Mouse (Mus musculus): ENCODE data around the gene Cela2a. TPM values are rescaled to one million over a fixed set of nuclear protein-coding genes. Genes with fewer than 3 reads are reported as not detected.

Cela2a gene
- polyA plus RNA-seq, 1 experiment from 2014 or later = 35.6 TPM

DNA sequence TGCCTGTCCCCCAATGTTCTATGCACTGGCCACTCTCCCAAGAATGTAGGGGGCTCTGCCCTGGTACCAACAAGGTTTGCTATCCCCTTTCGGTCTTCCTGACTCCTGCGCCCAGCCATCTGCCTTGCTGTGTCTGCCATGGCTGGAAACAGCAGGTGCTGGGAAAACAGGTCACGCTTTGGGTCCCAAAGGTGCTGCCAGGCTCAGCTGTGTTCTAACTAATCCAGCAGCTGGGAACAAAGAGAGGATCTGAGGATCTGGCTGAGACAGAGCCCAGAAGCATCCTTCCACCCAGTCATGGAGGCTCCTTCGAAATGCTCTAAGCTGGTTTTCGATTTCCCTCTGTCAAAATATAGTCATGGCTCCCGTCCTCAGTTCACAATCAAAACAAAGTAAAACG, 9.7 kb downstream of the Cela2a start:
- Histone ChIP-seq H3K27ac (ENCODE audit: low read depth, low read length) (no peak overlapping the region), H3K4me2 (replicated peaks; ENCODE audit: low read depth) (no peak overlapping the region), H3K9me3 (ENCODE audit: control insufficient read depth) (no peaks in the 10 kb centered on the region), H3K9ac (ENCODE audit: low read depth, low read length) (no peak overlapping the region), H3K36me3 (ENCODE audit: control insufficient read depth, insufficient read depth) (peaks cover 44% of the 10 kb centered on the region), H3K4me3 (ENCODE audit: low read depth, low read length) (no peak overlapping the region), H3K4me1 (replicated peaks; ENCODE audit: control insufficient read depth, insufficient read depth, low read length) (no peaks in the 10 kb centered on the region), H3K27me3 (replicated peaks; ENCODE audit: control insufficient read depth, insufficient read depth, low read length) (no peaks in the 10 kb centered on the region)
- no peak for TF ChIP-seq CTCF (IDR thresholded peaks at IDR 0.05; ENCODE audit: low read depth)
- no peak for ATAC-seq
- 95% methylated on average over 7 of the region's 7 CpGs for WGBS

DNA sequence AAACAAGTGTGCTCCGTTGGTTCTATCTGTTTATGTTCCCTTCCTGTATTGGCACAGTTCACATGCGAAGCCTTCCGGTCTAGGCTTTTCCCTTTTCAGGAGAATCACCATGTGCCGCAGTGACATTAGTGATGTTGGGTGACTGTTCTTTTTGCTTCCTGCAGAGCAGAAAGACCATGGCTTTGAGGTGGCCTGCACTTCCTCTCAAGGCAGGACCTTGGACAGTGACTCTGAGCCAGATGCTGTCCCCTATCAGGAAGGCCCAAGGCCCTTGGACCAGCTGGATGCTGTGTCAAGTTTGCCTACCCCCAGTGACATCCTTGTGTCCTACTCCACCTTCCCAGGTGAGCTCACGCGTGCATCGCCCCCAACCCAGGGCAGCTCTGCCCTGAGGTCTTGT, 14.6 kb downstream of the Cela2a start:
- no peak for ATAC-seq
- H3K27ac ChIP-seq (ENCODE audit: low read depth, low read length) = no peak overlapping the region
- H3K4me3 ChIP-seq (ENCODE audit: low read depth, low read length) = no peak overlapping the region
- H3K4me2 ChIP-seq (replicated peaks; ENCODE audit: low read depth) = no peak overlapping the region
- no peak overlapping the region for H3K9ac ChIP-seq (ENCODE audit: low read depth, low read length)
- H3K27me3 ChIP-seq (replicated peaks; ENCODE audit: control insufficient read depth, insufficient read depth, low read length) = no peaks in the 10 kb centered on the region
- WGBS = 93% methylated on average over 7 of the region's 7 CpGs
- H3K9me3 ChIP-seq (ENCODE audit: control insufficient read depth) = no peaks in the 10 kb centered on the region
- no peak for TF ChIP-seq CTCF (IDR thresholded peaks at IDR 0.05; ENCODE audit: low read depth)
- H3K4me1 ChIP-seq (replicated peaks; ENCODE audit: control insufficient read depth, insufficient read depth, low read length) = no peaks in the 10 kb centered on the region
- H3K36me3 ChIP-seq (ENCODE audit: control insufficient read depth, insufficient read depth) = peaks cover 88% of the 10 kb centered on the region

DNA sequence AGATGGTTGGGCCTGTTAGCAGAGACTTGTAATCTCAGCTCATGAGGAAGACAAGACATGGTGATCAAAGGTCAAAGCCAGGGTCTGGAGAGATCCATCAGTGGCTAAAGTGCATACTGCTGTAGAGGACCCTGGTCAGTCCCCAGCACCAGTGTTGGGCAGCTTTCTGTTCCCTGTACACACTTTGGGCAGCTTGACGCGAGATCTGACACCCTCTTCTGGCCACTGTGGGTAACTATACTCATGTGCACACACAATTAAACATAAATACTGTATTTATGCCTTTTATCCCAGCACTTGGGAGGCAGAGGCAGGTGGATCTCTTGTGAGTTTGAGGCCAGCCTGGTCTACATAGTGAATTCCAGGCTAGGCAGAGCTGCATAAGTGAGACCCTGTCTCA, 15.0 kb downstream of the Cela2a start:
- Histone ChIP-seq H3K27ac (ENCODE audit: low read depth, low read length) (no peak overlapping the region), H3K4me2 (replicated peaks; ENCODE audit: low read depth) (no peak overlapping the region), H3K4me1 (replicated peaks; ENCODE audit: control insufficient read depth, insufficient read depth, low read length) (no peaks in the 10 kb centered on the region), H3K9ac (ENCODE audit: low read depth, low read length) (no peak overlapping the region), H3K36me3 (ENCODE audit: control insufficient read depth, insufficient read depth) (peaks cover 88% of the 10 kb centered on the region), H3K27me3 (replicated peaks; ENCODE audit: control insufficient read depth, insufficient read depth, low read length) (no peaks in the 10 kb centered on the region), H3K9me3 (ENCODE audit: control insufficient read depth) (no peaks in the 10 kb centered on the region), H3K4me3 (ENCODE audit: low read depth, low read length) (no peak overlapping the region)
- no peak for ATAC-seq
- 98% methylated on average over 2 of the region's 2 CpGs for whole genome bisulfite sequencing
- TF ChIP-seq CTCF (IDR thresholded peaks at IDR 0.05; ENCODE audit: low read depth) = no peak

DNA sequence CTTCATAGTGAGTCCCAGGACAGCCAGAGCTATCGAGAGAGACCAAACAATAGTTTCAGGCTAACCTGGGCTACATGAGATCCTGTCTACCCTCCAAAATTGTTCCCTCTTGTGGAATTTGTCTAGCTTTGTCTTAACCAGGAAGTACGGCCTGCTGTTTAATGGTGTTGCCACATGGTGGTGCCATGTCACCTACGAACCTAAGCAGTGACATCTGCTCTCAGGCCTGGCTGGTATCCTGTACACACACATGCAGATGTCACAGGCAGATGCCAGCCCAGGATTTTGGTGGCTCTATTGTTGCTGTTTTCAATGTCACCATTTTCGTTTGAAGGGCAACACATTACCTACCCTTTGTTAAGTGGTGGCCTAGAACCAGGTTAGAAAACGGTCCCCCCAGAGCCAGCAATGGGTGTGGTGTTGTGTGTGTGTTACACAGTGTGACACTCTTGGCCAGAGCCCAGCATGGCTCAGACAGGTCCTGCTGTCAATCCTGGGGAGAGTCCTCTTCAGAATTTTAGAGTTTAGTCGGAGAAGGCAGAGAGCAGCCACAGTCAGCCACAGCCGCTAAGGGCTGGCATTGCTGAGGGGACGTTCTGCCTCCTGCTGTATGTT, 16.0 kb downstream of the Cela2a start:
- Histone ChIP-seq H3K4me1 (replicated peaks; ENCODE audit: control insufficient read depth, insufficient read depth, low read length) (no peaks in the 10 kb centered on the region), H3K9me3 (ENCODE audit: control insufficient read depth) (no peaks in the 10 kb centered on the region), H3K27me3 (replicated peaks; ENCODE audit: control insufficient read depth, insufficient read depth, low read length) (no peaks in the 10 kb centered on the region), H3K36me3 (ENCODE audit: control insufficient read depth, insufficient read depth) (peaks cover 90% of the 10 kb centered on the region), H3K9ac (ENCODE audit: low read depth, low read length) (no peak overlapping the region), H3K4me2 (replicated peaks; ENCODE audit: low read depth) (no peak overlapping the region), H3K4me3 (ENCODE audit: low read depth, low read length) (no peak overlapping the region), H3K27ac (ENCODE audit: low read depth, low read length) (no peak overlapping the region)
- peak; percentile 56; the same call in 1 of the 2 replicates for ATAC-seq
- WGBS = 79% methylated on average over 8 of the region's 8 CpGs
- TF ChIP-seq CTCF (IDR thresholded peaks at IDR 0.05; ENCODE audit: low read depth) = peak; percentile 84

DNA sequence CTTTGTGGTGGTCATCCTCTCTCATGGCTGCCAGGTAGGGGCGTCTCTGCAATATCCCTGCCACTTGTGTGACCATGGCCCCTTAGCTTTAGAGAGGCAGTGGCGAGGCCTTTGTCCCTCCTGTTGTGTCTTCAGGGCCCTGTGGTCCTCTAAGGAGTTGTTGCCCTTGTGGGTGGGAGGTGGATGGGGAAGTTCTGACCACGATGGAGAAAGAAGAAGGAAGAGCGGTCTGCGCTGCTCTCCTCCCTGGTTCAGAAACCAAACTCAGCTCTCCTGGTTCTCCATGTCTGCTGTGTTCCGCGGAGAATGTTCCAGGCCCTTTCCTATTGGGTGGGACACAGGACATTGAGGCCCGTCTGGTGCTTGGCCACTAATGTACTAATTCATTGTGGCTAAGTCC, 20.1 kb downstream of the Cela2a start:
- Histone ChIP-seq H3K4me3 (ENCODE audit: low read depth, low read length) (no peak overlapping the region), H3K27ac (ENCODE audit: low read depth, low read length) (no peak overlapping the region), H3K4me1 (replicated peaks; ENCODE audit: control insufficient read depth, insufficient read depth, low read length) (no peaks in the 10 kb centered on the region), H3K36me3 (ENCODE audit: control insufficient read depth, insufficient read depth) (peaks cover 70% of the 10 kb centered on the region), H3K4me2 (replicated peaks; ENCODE audit: low read depth) (no peak overlapping the region), H3K9me3 (ENCODE audit: control insufficient read depth) (no peaks in the 10 kb centered on the region), H3K9ac (ENCODE audit: low read depth, low read length) (no peak overlapping the region), H3K27me3 (replicated peaks; ENCODE audit: control insufficient read depth, insufficient read depth, low read length) (no peaks in the 10 kb centered on the region)
- 97% methylated on average over 8 of the region's 8 CpGs for WGBS
- TF ChIP-seq CTCF (IDR thresholded peaks at IDR 0.05; ENCODE audit: low read depth) = no peak
- no peak for ATAC-seq

DNA sequence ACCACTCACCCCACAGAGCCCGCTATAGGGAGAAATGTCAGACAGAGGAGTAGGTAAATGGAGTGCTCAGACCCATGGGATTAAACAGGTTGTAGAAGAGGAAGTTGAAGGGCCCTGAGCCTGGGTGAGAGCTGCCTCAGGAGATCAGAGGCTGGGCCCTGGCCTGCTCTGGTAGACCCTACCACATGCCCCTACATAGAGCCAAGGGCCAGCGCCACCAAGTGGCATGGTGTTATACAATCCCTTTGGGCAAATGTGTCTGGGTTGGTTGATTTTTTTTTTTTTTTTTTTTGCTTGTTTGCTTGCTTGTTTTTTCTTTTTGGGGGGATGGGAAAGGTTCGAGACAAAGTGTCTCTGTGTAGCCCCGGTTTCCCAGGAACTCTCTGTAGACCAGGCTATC, 21.9 kb downstream of the Cela2a start:
- Histone ChIP-seq H3K27me3 (replicated peaks; ENCODE audit: control insufficient read depth, insufficient read depth, low read length) (no peaks in the 10 kb centered on the region), H3K4me3 (ENCODE audit: low read depth, low read length) (no peak overlapping the region), H3K4me2 (replicated peaks; ENCODE audit: low read depth) (no peak overlapping the region), H3K27ac (ENCODE audit: low read depth, low read length) (no peak overlapping the region), H3K9ac (ENCODE audit: low read depth, low read length) (no peak overlapping the region), H3K4me1 (replicated peaks; ENCODE audit: control insufficient read depth, insufficient read depth, low read length) (no peaks in the 10 kb centered on the region), H3K36me3 (ENCODE audit: control insufficient read depth, insufficient read depth) (peaks cover 57% of the 10 kb centered on the region), H3K9me3 (ENCODE audit: control insufficient read depth) (no peaks in the 10 kb centered on the region)
- peak; percentile 27; the same call in 1 of the 2 replicates for TF ChIP-seq CTCF (IDR thresholded peaks at IDR 0.05; ENCODE audit: low read depth)
- no peak for ATAC-seq
- 94% methylated on average over 4 of the region's 4 CpGs for WGBS

DNA sequence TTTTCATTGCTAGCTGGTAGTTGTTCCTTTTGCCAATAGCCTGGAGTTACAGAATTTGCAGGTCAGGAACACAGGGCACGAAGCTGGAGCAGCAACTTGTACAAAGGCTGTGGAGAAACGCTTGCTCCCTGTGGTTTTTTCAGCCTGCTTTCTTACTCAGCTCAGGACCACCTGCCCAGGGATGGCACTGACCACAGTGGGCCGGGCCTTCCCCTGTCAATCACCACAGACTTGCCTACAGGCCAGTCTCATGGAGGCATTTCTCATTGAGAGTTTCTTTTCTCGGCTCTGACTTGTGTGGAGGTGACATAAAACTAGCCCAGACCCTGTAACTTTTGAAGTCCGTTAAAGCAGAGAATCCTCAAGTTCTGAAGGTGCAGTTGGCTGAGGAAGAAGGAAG, 28.4 kb downstream of the Cela2a start:
- Histone ChIP-seq H3K9me3 (ENCODE audit: control insufficient read depth) (no peaks in the 10 kb centered on the region), H3K27ac (ENCODE audit: low read depth, low read length) (no peak overlapping the region), H3K36me3 (ENCODE audit: control insufficient read depth, insufficient read depth) (peaks cover 11% of the 10 kb centered on the region), H3K4me3 (ENCODE audit: low read depth, low read length) (no peak overlapping the region), H3K4me1 (replicated peaks; ENCODE audit: control insufficient read depth, insufficient read depth, low read length) (peaks cover 7% of the 10 kb centered on the region; the same call in 1 of the 2 replicates), H3K9ac (ENCODE audit: low read depth, low read length) (no peak overlapping the region), H3K27me3 (replicated peaks; ENCODE audit: control insufficient read depth, insufficient read depth, low read length) (no peaks in the 10 kb centered on the region), H3K4me2 (replicated peaks; ENCODE audit: low read depth) (no peak overlapping the region)
- WGBS = 97% methylated on average over 5 of the region's 5 CpGs
- TF ChIP-seq CTCF (IDR thresholded peaks at IDR 0.05; ENCODE audit: low read depth) = no peak
- no peak for ATAC-seq

Data from intestine, postnatal 0 days (tissue).